Mouse (Mus musculus) layer of hippocampus, postnatal 14 days (tissue): ENCODE data around the gene Gmfb. TPM values are rescaled to one million over a fixed set of nuclear protein-coding genes. Genes with fewer than 3 reads are reported as not detected.

Source experiments
- DNase-seq, 2 experiments: peaks; one replicate each; pipeline ENCODE4 v3.0.0; 2021 to 2022; ENCODE audit warnings: low spot score in 2 of 2, mixed read lengths in 1 of 2
- total RNA-seq, 2 experiments: library from RNA; stranded (reverse); gene quantifications; 2 replicates each; pipeline ENCODE4 v1.2.3; 2021

Gene Gmfb
- total RNA-seq, 2 experiments from 2014 or later: 167 to 184 TPM

- DNase-seq: no peak
These were observed 18.3 kb downstream of the Gmfb start for GRCm38 (mm10) chr14:46803791-46804190.

GRCm38 (mm10) chr14:46803259-46803658 is 18.8 kb downstream of the Gmfb start:
- DNase-seq: no peak

GRCm38 (mm10) chr14:46800684-46801345 is 21.2 kb downstream of the Gmfb start:
- no peak for DNase-seq

GRCm38 (mm10) chr14:46794157-46794556 is 27.9 kb downstream of the Gmfb start:
- DNase-seq: no peak

GRCm38 (mm10) chr14:46790723-46791122 is 31.3 kb downstream of the Gmfb start:
- DNase-seq: no peak

- no peak for DNase-seq
These were observed 31.7 kb downstream of the Gmfb start for GRCm38 (mm10) chr14:46790303-46790702.

- DNase-seq: no peak
These were observed 33.5 kb downstream of the Gmfb start for GRCm38 (mm10) chr14:46788505-46788901.

- peak; percentile 87 to 92 for DNase-seq
These were observed 34.1 kb downstream of the Gmfb start, which contains the start of gene Cnih1 for GRCm38 (mm10) chr14:46787787-46788504. Gene Cnih1, minus strand, starts transcription at chr14:46788411.

GRCm38 (mm10) chr14:46787454-46787786 is 34.6 kb downstream of the Gmfb start:
- DNase-seq: no peak

GRCm38 (mm10) chr14:46785247-46785646 is 36.8 kb downstream of the Gmfb start:
- no peak for DNase-seq

GRCm38 (mm10) chr14:46783327-46783926 is 38.6 kb downstream of the Gmfb start:
- DNase-seq: no peak

GRCm38 (mm10) chr14:46782187-46782828 is 39.7 kb downstream of the Gmfb start:
- DNase-seq: no peak

GRCm38 (mm10) chr14:46781086-46781485 is 41.0 kb downstream of the Gmfb start:
- no peak for DNase-seq

- no peak for DNase-seq
These were observed 42.8 kb downstream of the Gmfb start for GRCm38 (mm10) chr14:46779217-46779616.

- DNase-seq: no peak
These were observed 43.3 kb downstream of the Gmfb start for GRCm38 (mm10) chr14:46778756-46779155.

GRCm38 (mm10) chr14:46770036-46770435 is 52.0 kb downstream of the Gmfb start:
- no peak for DNase-seq

GRCm38 (mm10) chr14:46767116-46767515 is 54.9 kb downstream of the Gmfb start:
- peak; percentile 60 to 89 for DNase-seq

GRCm38 (mm10) chr14:46761186-46761585 is 60.9 kb downstream of the Gmfb start:
- no peak for DNase-seq

- DNase-seq: peak; percentile 74 to 89
These were observed 61.5 kb downstream of the Gmfb start, which contains the start of gene Cdkn3 for GRCm38 (mm10) chr14:46760355-46761029. Gene Cdkn3, plus strand, starts transcription at chr14:46760541.

- no peak for DNase-seq
These were observed 62.1 kb downstream of the Gmfb start for GRCm38 (mm10) chr14:46759970-46760354.
